In the genomic region with DNA sequence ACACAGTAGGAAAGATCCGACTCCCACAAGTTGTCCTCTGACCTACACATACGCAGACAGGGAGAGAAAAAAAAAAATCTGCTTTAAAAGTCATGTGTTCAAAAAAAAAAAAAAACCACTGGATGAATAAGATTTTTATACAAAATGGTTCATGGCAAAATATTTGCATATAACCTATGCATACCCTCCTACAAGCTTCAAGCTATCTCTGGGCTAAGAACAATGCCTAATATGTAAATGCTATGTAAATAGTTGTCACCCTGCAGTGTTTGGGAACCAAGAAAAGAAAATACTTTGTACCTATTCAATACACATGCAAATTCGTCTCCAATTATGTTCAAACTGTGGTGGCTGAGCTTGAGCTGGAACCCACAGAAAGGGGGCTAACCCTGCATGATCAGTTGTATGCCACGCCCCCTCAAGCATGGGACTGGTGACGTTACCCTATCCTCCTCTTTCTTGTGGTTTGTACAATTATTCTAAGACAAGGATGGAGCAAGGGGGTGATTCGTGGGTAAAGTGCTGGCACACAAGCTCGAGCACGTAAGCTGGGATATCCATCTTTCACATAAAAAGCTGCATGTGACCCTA, we compare ENCODE assay signal across 29 mouse cellular contexts. TPM values are rescaled to one million over a fixed set of nuclear protein-coding genes. Genes with fewer than 3 reads are reported as not detected.
DNase-seq lines count a peak whose midpoint lies in the region; ATAC-seq lines count a peak whose summit lies in the region.
"Had no signal": no experiment of that assay in that cellular context is flagged by ENCODE, and none has a peak within 500 bp of the region (broad histone marks: within the 10 kb centered on the region; RNA-seq: fewer than 3 reads in every experiment).

No protein-coding gene starts in this region.

- H3K36me3 ChIP-seq in forebrain, embryonic 11.5 days (ENCODE audit: control insufficient read depth, insufficient read depth, low read length): no peaks in the 10 kb centered on the region
- H3K36me3 ChIP-seq in forebrain, embryonic 10.5 days (replicated peaks): no peaks in the 10 kb centered on the region
- no peaks in the 10 kb centered on the region for H3K36me3 ChIP-seq in neural tube, embryonic 11.5 days (ENCODE audit: control insufficient read depth, insufficient read depth, low read length)
- no peaks in the 10 kb centered on the region for H3K36me3 ChIP-seq in neural tube, embryonic 15.5 days
- no peaks in the 10 kb centered on the region for H3K36me3 ChIP-seq in forebrain, embryonic 14.5 days (ENCODE audit: control insufficient read depth, insufficient read depth, low read length)
- H3K36me3 ChIP-seq: heart, embryonic 13.5 days; kidney, embryonic 15.5 days; limb, embryonic 12.5 days had no signal

- H3K27ac ChIP-seq in forebrain, embryonic 11.5 days (ENCODE audit: low read depth, low read length): no peak overlapping the region
- no peak overlapping the region for H3K27ac ChIP-seq in forebrain, embryonic 10.5 days
- no peak overlapping the region for H3K27ac ChIP-seq in neural tube, embryonic 11.5 days (ENCODE audit: low read depth, low read length)
- H3K27ac ChIP-seq in neural tube, embryonic 15.5 days (replicated peaks): no peak overlapping the region
- H3K27ac ChIP-seq in forebrain, embryonic 14.5 days (ENCODE audit: low read depth, low read length): no peak overlapping the region
- H3K27ac ChIP-seq: heart, adult 2 months; heart, embryonic 13.5 days; kidney, embryonic 15.5 days; limb, embryonic 12.5 days; macrophage had no signal

- 58% methylated on average over 8 of the region's 8 CpGs for WGBS in forebrain, embryonic 11.5 days
- 71% methylated on average over 8 of the region's 8 CpGs for WGBS in forebrain, embryonic 10.5 days
- WGBS in neural tube, embryonic 11.5 days: 66% methylated on average over 8 of the region's 8 CpGs
- 48% methylated on average over 8 of the region's 8 CpGs for WGBS in neural tube, embryonic 15.5 days
- WGBS in forebrain, embryonic 14.5 days: 26% methylated on average over 8 of the region's 8 CpGs

- ATAC-seq in forebrain, embryonic 11.5 days (replicated peaks; ENCODE audit: low FRiP score): peak; percentile 74
- no peak for ATAC-seq in neural tube, embryonic 11.5 days (ENCODE audit: insufficient read depth, low FRiP score, low TSS enrichment)
- no peak for ATAC-seq in neural tube, embryonic 15.5 days (ENCODE audit: low FRiP score)
- peak; percentile 75 for ATAC-seq in forebrain, embryonic 14.5 days
- ATAC-seq: liver, postnatal 0 days; lung, postnatal 0 days had no signal

- H3K9ac ChIP-seq in forebrain, embryonic 11.5 days (ENCODE audit: low read length): no peak overlapping the region
- H3K9ac ChIP-seq in neural tube, embryonic 11.5 days (ENCODE audit: low read length): no peak overlapping the region
- H3K9ac ChIP-seq in neural tube, embryonic 15.5 days (replicated peaks): no peak overlapping the region
- H3K9ac ChIP-seq in forebrain, embryonic 14.5 days (ENCODE audit: low read length): no peak overlapping the region
- H3K9ac ChIP-seq: heart, embryonic 13.5 days; kidney, embryonic 15.5 days; limb, embryonic 12.5 days; liver, postnatal 0 days had no signal

- H3K4me2 ChIP-seq in forebrain, embryonic 11.5 days (ENCODE audit: low read depth, low read length, severe bottlenecking): no peak overlapping the region
- H3K4me2 ChIP-seq in neural tube, embryonic 11.5 days (ENCODE audit: low read depth): no peak overlapping the region
- no peak overlapping the region for H3K4me2 ChIP-seq in neural tube, embryonic 15.5 days
- H3K4me2 ChIP-seq in forebrain, embryonic 14.5 days (ENCODE audit: low read length): no peak overlapping the region
- H3K4me2 ChIP-seq: heart, embryonic 13.5 days; kidney, embryonic 15.5 days; limb, embryonic 12.5 days; liver, embryonic 11.5 days had no signal

- H3K4me1 ChIP-seq in forebrain, embryonic 11.5 days (replicated peaks; ENCODE audit: control insufficient read depth, insufficient read depth, low read length): peaks cover 11% of the 10 kb centered on the region; the same call in 1 of the 2 replicates
- peaks cover 28% of the 10 kb centered on the region for H3K4me1 ChIP-seq in forebrain, embryonic 10.5 days
- H3K4me1 ChIP-seq in neural tube, embryonic 11.5 days (ENCODE audit: control insufficient read depth, insufficient read depth, low read length): peaks cover 4% of the 10 kb centered on the region; the same call in 1 of the 2 replicates
- peaks cover 11% of the 10 kb centered on the region for H3K4me1 ChIP-seq in neural tube, embryonic 15.5 days
- peaks cover 18% of the 10 kb centered on the region for H3K4me1 ChIP-seq in forebrain, embryonic 14.5 days (ENCODE audit: control insufficient read depth, insufficient read depth, low read length)
- H3K4me1 ChIP-seq: kidney, embryonic 15.5 days; limb, embryonic 12.5 days had no signal

- H3K27me3 ChIP-seq in forebrain, embryonic 11.5 days (ENCODE audit: control insufficient read depth, insufficient read depth, low read length): no peaks in the 10 kb centered on the region
- peaks cover 17% of the 10 kb centered on the region for H3K27me3 ChIP-seq in forebrain, embryonic 10.5 days (ENCODE audit: poor library complexity, severe bottlenecking)
- no peaks in the 10 kb centered on the region for H3K27me3 ChIP-seq in neural tube, embryonic 11.5 days (ENCODE audit: control insufficient read depth, insufficient read depth, low read length)
- H3K27me3 ChIP-seq in neural tube, embryonic 15.5 days (replicated peaks): no peaks in the 10 kb centered on the region
- no peaks in the 10 kb centered on the region for H3K27me3 ChIP-seq in forebrain, embryonic 14.5 days (replicated peaks; ENCODE audit: control insufficient read depth, insufficient read depth, low read length)
- H3K27me3 ChIP-seq: heart, embryonic 13.5 days; kidney, embryonic 15.5 days had no signal

- H3K4me3 ChIP-seq in forebrain, embryonic 11.5 days (ENCODE audit: low read depth, low read length): no peak overlapping the region
- H3K4me3 ChIP-seq in forebrain, embryonic 10.5 days: no peak overlapping the region
- no peak overlapping the region for H3K4me3 ChIP-seq in neural tube, embryonic 11.5 days (ENCODE audit: low read depth, low read length)
- no peak overlapping the region for H3K4me3 ChIP-seq in neural tube, embryonic 15.5 days (replicated peaks)
- H3K4me3 ChIP-seq in forebrain, embryonic 14.5 days (ENCODE audit: low read depth, low read length): no peak overlapping the region
- H3K4me3 ChIP-seq: heart, adult 2 months; heart, embryonic 13.5 days; kidney, embryonic 15.5 days; limb, embryonic 12.5 days had no signal

- no peaks in the 10 kb centered on the region for H3K9me3 ChIP-seq in forebrain, embryonic 11.5 days (ENCODE audit: control insufficient read depth, low read length)
- no peaks in the 10 kb centered on the region for H3K9me3 ChIP-seq in forebrain, embryonic 10.5 days
- no peaks in the 10 kb centered on the region for H3K9me3 ChIP-seq in neural tube, embryonic 11.5 days (ENCODE audit: control insufficient read depth, low read length)
- no peaks in the 10 kb centered on the region for H3K9me3 ChIP-seq in neural tube, embryonic 15.5 days (replicated peaks)
- H3K9me3 ChIP-seq in forebrain, embryonic 14.5 days (replicated peaks; ENCODE audit: control insufficient read depth, low read length): no peaks in the 10 kb centered on the region
- H3K9me3 ChIP-seq: heart, embryonic 13.5 days; kidney, embryonic 15.5 days; limb, embryonic 12.5 days had no signal

- no peak for DNase-seq in forebrain, embryonic 11.5 days (ENCODE audit: low spot score)
- no peak for DNase-seq in forebrain, embryonic 10.5 days (ENCODE audit: extremely low spot score, low spot score)
- peak; percentile 9 for DNase-seq in neural tube, embryonic 11.5 days (ENCODE audit: low spot score)
- peak; percentile 60 for DNase-seq in forebrain, embryonic 14.5 days (ENCODE audit: low spot score)
- DNase-seq in adrenal gland, postnatal 25 days: no peak
- no peak for DNase-seq in urinary bladder, postnatal 14 days (ENCODE audit: low spot score)
- DNase-seq: adrenal gland, postnatal 14 days; cerebellum, adult 11 months; cerebellum, postnatal 10 days; gastrocnemius, postnatal 36 days; heart, adult 2 months; kidney, adult 11 months; kidney, postnatal 36 days; layer of hippocampus, postnatal 36 days; liver, postnatal 0 days; retina, postnatal 1 day; thymus, postnatal 25 days had no signal

RNA-seq across cellular contexts. Expression of a gene that starts 41.2 kb away (rescaled TPM):
- polyA plus RNA-seq in forebrain, embryonic 11.5 days (2014; fragmentation: Nextera tagmentation; extraction: Ambion mirVana): 20.1 and 20.9 TPM in 2 replicates
- 15.7 and 16.6 TPM in 2 replicates for polyA plus RNA-seq in forebrain, embryonic 10.5 days (2016; fragmentation: Nextera tagmentation; extraction: Ambion mirVana)
- 36.7 and 42.2 TPM in 2 replicates for polyA plus RNA-seq in neural tube, embryonic 11.5 days (2014; fragmentation: Nextera tagmentation; extraction: Ambion mirVana)
- polyA plus RNA-seq in neural tube, embryonic 15.5 days (2015; fragmentation: Nextera tagmentation; extraction: Ambion mirVana): 18.7 and 19.5 TPM in 2 replicates
- polyA plus RNA-seq in forebrain, embryonic 14.5 days (2014; fragmentation: Nextera tagmentation; extraction: Ambion mirVana): 51.5 and 53.1 TPM in 2 replicates
- 31.9 and 32.8 TPM in 2 replicates for total RNA-seq in adrenal gland, postnatal 25 days (2021)

RNA-seq across cellular contexts. Expression of a gene that starts 55.9 kb away (rescaled TPM):
- polyA plus RNA-seq in forebrain, embryonic 11.5 days (2014; fragmentation: Nextera tagmentation; extraction: Ambion mirVana): 0.09 TPM in 1 of 2 replicates, not detected in the other
- polyA plus RNA-seq in forebrain, embryonic 10.5 days (2016; fragmentation: Nextera tagmentation; extraction: Ambion mirVana): 0.10 TPM in 1 of 2 replicates, not detected in the other
- polyA plus RNA-seq in neural tube, embryonic 11.5 days (2014; fragmentation: Nextera tagmentation; extraction: Ambion mirVana): not detected in 2 replicates
- polyA plus RNA-seq in neural tube, embryonic 15.5 days (2015; fragmentation: Nextera tagmentation; extraction: Ambion mirVana): 0.26 and 0.28 TPM in 2 replicates
- polyA plus RNA-seq in forebrain, embryonic 14.5 days (2014; fragmentation: Nextera tagmentation; extraction: Ambion mirVana): 0.07 and 0.55 TPM in 2 replicates
- total RNA-seq in adrenal gland, postnatal 25 days (2021): not detected in 2 replicates
- total RNA-seq: adrenal gland, postnatal 14 days; gastrocnemius, adult 18-20 months; gastrocnemius, postnatal 36 days; heart, adult 2 months; heart, postnatal 25 days; layer of hippocampus, postnatal 36 days; monocyte, adult 5-6 weeks had no signal
- polyA plus RNA-seq: embryonic facial prominence, embryonic 11.5 days; heart, adult 2 months; heart, embryonic 13.5 days; kidney, embryonic 15.5 days; limb, embryonic 12.5 days; liver, postnatal 0 days; lung, postnatal 0 days; macrophage; stomach, embryonic 14.5 days had no signal

Comparison
In these comparisons a context has a peak if more than half of its experiments do, and no peak if none do; other contexts are left out.
1. DNase-seq: peak in neural tube, embryonic 11.5 days (single experiment) and forebrain, embryonic 14.5 days (single experiment); none in forebrain, embryonic 11.5 days (single experiment), forebrain, embryonic 10.5 days (single experiment), adrenal gland, postnatal 25 days (single experiment) and urinary bladder, postnatal 14 days (single experiment).
2. ATAC-seq: peak in forebrain, embryonic 11.5 days (single experiment) and forebrain, embryonic 14.5 days (single experiment); none in neural tube, embryonic 11.5 days (single experiment) and neural tube, embryonic 15.5 days (single experiment).